Mouse (Mus musculus) heart, postnatal 36 days (tissue): ENCODE data around the gene Sec23b. TPM values are rescaled to one million over a fixed set of nuclear protein-coding genes. Genes with fewer than 3 reads are reported as not detected.
"Not testable (repeated sequence)": the region's sequence is repeated elsewhere in the genome, so short reads cannot be mapped to it uniquely, and the experiment has no call there.

Experiments used
- DNase-seq, 2 experiments: peaks; one replicate each; pipeline ENCODE4 v3.0.0; 2021 to 2022
- intact Hi-C: fragments of 180-260 bp; cut with DNase I; formaldehyde crosslinking; loops from one replicate; pipeline ENCODE4 v1.15.1; 2025
- total RNA-seq, 2 experiments: library from RNA; stranded (reverse); gene quantifications; 2 replicates each; pipeline ENCODE4 v1.2.3; 2021

Sec23b gene
- total RNA-seq, result 10 to 100 TPM; 14.4 to 18.0 TPM

DNA sequence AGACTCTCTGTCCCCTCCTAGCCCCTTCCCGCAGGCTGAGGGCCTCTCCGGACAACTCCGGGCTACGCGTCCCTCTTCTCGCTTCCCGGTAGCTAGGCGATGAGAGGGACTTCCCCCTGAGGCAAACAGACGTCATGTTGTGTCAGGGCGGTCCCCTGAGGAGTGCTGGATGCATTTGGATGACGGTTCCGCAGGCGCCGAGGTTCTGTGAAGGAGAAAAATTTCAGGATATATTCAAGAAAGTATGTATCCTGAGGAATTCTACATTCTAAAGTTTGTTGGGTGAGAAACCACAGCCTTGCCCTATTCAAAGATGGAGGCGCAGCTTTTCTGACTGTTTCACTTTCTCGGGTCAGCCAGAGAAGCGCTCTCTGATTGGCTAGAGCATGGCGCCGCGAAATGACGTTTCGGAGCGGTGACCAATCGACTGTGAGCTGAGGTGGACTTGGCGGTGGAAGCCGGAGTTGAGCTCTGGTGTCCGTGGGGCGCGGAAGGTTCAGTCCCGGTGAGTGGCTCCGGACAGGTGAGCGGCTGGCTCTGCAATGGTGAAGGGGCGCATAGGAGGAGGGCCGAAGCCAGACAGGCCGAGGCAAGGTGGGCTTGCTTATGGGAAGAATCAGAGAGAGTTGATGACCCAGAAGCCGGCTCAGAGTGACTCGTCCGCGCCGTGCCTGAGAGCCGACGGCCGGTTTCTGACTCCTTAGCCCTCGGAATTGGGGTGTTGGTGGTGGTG, at the start of gene Sec23b:
Gene Sec23b (plus strand): TSS at position 410 of the 733 bp plus-strand sequence.
- DNase-seq, result peak; percentile 95
- intact Hi-C loops, result loop anchor here (2.0 to 5.0 kb wide), 2 partner anchors 29 to 189 kb away; partner anchors contain the start of genes Dzank1, Kat14, Pet117 and Polr3f

DNA sequence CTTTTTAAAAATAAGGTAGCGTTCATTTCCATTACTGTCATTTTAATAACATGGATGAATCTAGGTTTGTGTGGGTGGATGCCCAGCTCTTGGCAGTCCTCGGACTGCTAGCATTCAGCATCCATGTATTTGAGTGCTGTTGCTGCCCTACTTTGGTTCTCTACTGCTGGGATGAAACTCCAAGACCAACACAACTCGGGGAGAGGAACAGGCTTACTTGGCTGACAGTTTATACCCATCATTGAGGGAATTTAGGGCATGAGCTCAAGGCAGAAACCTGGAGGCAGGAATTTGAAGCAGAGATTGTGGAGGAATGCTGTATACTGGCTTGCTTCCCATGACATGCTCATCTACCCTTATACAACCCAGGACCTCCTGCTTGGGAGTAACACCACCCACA, 41.4 kb upstream of the Sec23b start:
- no peak for DNase-seq
- intact Hi-C loops, result no loop called here

DNA sequence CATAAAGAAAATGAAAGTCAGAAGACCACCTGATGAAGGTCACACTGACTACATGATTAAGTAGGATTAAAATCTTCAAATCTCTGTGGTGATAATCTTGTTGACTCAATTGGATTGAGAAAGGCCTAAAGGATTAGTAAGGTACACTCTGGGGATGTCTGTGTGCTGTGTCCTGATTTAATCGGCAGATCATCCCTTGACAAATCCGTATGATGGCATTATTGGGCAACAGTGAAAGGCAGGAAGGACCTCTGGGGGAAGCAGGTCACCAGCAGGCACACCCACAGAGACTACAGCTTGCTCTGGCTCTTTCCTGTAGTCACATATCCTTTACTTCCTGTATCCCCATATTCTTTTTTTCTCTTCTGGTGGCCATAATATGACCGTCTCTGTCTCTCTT, 36.3 kb upstream of the Sec23b start:
- DNase-seq, result no peak
- intact Hi-C loops, result no loop called here

DNA sequence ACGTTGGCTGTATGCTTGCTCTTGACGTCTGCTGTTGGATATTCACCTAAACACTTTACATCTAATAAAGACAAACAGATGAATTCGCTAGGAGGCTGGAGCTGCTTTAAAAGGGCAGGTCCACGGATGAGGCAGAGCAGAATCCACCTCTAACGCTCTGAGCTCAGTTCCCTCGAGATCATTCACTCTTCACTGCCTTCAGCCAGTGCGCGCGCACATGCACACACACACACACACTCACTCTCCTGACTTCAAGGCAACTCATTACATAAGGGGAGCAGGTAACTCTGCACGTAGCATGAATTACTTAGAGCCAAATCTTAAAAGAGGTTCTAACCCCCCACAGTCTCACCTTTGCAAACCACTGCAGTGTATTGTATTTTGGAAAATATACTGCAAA, 30.2 kb upstream of the Sec23b start:
- no peak for DNase-seq
- intact Hi-C loops, result loop anchor here (2.0 to 5.0 kb wide), 2 partner anchors 31 to 66 kb away; partner anchors contain the start of genes Sec23b and Smim26

DNA sequence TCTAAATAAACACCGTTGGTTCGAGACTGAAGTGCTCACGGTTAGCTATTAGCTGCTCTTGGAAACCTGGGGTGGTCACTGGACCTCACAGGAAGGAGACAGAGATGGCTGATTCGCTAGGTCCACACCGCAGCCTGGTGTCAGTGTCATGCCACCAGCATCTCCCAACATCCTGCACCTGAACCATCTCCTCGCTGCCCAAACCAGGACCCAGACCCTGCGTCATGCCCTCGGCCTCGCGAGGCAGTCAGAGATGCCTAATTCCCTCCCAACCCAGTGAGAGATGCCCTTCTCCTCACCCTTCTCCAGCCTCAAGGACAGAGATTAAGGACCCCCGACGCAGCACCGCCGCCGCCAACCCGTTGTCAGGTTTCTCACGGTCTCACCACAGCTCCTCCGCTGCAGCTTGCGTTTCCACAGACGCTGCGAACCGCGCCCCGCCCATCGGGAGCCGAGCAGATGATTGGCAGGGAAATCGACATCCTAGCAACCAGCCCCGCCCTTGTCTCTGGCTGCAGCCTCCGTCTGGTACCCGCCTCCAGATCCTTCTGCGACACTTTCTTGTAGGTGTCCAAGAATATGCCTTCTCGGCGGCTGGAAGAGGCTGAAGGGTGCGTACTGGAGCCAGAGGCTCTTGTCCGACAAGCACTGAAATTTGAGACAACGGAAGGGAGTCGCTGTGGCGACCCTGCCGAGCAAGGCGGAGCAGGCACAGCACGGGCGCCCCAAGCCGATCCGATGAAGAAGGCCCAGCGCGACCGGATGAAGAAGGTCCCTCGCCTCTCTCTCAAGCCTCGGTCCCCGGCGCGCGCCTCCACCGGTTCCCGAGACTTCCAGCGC, 28.8 kb upstream of the Sec23b start, which contains the start of the genes Dzank1 and Polr3f:
Gene Dzank1 (minus strand): TSS at position 434 of the 840 bp plus-strand sequence.
Gene Polr3f (plus strand): TSS at position 738 of the 840 bp plus-strand sequence.
- DNase-seq, result peak; percentile 95 to 98
- intact Hi-C loops, result loop anchor here (2.0 to 5.0 kb wide), 2 partner anchors 30 to 65 kb away; partner anchors contain the start of genes Sec23b and Smim26

DNA sequence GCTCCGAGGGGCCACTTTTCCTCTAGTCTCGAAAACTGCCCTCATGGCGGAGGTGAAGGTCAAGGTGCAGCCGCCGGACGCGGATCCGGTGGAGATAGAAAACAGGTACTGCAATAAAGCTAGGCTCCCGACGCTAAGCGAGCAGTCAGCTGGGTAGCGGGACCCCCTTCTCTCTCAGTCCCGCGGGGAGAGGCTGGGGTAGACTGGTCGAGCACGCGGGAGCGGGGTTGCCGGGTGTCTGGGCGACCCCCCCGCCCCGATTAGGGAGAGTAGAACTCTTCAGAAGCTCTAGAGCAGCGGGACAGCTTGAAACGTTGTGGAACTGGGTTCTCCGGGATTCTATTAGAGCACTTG, 28.2 kb upstream of the Sec23b start:
- intact Hi-C loops, result loop anchor here (2.0 to 5.0 kb wide), 3 partner anchors 23 to 65 kb away; partner anchors contain the start of genes Rbbp9, Sec23b and Smim26
- DNase-seq, result no peak

DNA sequence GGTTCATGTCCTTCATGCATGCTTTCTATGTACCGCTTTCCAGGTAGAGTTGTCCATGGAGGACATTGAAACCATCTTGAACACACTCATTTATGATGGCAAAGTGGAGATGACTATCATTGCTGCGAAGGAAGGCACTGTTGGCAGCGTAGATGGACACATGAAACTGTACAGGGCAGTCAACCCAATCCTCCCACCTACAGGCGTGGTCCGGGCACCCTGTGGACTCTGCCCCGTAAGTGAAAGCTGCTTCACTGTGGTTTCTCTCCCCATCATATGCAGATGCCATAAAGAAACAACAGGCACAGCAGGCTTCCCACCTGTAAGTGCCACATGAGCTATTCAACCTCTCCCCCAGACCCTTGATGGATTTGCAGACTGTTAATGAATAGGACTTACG, 18.9 kb upstream of the Sec23b start:
- no peak for DNase-seq
- intact Hi-C loops, result loop anchor here (10.0 kb wide), 1 partner anchor 162 kb away; no protein-coding TSS in a partner anchor

DNA sequence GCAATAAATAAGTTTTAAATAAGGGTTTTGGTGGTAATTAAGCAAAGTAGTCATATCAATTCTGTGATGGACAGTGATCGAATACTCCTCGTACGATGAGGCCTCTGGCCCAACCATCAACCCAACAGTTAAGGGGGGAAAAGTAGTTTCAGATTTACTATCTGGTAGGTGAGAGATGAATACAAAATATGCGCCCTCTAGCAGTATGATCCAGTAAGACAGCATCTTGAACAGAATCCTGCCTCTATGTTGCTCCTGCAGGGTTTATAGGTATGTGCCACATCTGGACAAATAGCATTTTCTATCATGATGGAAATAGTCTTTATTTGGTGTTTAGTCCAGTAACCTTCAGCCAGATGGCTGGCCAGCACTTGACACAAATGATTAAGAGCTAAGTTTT, 14.8 kb upstream of the Sec23b start:
- DNase-seq, result no peak
- intact Hi-C loops, result no loop called here

DNA sequence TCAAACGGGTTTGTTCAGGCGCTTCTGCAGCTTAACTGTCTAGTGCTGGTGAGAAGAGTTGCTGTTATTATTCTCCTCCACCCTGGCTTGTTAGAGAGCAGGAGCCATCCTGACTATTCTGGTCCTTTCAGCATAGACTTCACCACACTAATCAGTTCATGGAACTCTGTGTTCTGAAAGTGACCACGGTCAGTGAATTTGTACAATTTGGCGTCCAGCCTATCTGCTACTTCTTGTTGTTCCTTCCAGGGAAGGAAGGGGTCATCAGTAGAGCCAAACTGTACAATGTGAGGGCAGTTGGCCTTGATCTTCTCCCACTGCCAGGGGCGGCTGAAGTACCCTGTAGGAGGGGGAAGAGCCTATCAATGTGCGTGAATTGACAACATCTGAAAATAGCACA, 12.4 kb upstream of the Sec23b start:
- intact Hi-C loops, result no loop called here
- no peak for DNase-seq

DNA sequence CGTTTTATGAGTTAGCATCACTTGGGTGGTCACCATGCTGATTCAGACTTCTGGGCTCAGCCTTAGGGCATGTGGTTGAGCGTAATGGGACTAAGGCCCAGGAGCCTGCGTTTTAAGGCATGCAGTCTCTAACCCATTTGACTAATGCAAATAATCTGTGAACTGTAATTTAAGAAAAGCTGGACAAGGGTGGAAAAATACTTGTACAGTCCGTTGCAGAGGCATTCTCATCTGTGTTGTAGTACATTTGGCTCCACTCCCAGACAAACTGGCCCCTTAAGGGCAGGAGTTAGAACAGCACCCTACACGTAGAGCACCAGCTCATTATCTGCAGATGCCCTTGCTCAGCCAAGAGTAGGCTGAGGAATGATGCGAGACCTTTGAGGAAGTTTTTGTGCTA, 11.4 kb upstream of the Sec23b start:
- intact Hi-C loops, result no loop called here
- no peak for DNase-seq

DNA sequence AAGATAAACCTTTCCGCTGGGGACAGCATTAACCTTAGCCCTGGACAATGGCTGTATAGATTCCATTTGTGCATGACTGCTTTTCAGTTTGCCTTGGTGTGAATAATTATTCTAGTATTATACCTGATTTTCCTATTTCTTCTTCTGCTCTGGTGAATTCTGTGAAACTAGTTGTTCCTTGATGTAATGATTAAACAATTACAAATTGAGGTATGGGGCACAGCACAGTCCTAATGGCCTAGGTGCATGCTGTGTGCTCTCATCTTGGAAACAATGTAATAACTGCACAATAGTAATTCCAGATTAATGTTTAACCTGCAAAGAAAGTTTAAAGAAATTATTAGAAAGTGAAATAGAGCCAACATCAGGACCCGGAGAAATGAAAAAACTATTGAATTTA, 11.0 kb upstream of the Sec23b start:
- intact Hi-C loops, result no loop called here

DNA sequence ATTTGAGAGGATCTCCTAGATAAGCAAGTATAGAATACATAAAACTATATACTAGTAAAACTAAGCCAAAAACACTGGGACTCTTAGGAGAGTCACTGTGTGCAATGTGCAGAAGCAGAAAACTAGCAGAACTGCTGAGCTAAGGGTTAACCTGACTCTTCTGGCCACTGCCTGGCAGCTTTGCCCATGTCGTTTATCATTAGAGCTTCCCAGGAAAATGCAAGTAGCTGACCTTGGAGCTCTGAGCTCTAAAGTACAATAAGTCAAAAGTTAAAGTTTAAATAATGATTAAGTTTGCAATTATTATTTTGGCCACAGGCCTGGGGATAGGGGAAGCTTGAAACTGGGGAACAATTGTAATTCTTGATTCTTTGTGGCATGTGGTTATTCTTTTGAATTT, 10.5 kb upstream of the Sec23b start:
- intact Hi-C loops, result no loop called here
- no peak for DNase-seq

More for the DNA sequence above, 11.0 kb upstream of the Sec23b start:
- no peak for DNase-seq

DNA sequence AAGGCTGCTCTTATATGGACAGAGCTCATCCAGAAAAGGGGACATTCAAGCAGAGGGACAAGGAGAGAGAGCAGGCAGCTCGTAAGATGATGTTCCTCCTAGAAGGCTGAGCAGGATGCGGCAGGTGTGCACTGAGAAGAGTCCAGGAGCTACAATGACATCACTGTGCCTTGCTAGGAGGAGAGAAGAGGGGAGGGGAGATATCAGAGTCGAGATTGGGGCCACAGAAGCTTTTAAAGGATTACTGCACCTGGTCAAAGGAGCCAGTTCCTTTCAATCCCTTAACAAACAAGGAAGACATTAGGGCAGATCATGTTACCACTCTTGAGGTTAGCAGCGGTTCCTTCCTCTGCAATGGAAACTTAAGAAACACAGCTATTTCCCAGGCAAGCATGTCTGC, 8.5 kb upstream of the Sec23b start:
- DNase-seq, result no peak
- intact Hi-C loops, result no loop called here

DNA sequence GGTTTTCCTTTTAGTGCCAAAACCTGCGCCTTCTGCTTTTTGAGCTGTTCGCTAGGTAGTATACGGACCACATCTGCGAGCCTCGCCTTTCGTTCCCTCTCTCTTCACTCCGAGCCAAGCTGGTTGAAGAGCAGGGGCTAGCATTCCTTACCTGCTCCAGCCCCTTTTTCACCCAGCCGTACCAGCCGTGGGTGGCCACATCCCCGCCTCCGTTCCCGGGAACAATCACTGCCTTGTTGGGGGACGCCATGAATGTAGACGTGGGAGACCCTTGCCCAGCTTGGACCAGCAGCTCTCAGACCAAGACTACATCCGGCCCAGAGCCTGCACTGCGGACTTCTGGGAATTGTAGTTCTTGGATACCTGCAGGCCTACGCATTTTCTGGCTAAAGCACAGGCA, 5.5 kb upstream of the Sec23b start, which contains the start of gene Rbbp9:
Gene Rbbp9 (minus strand): TSS at position 341 of the 400 bp plus-strand sequence.
- intact Hi-C loops, result loop anchor here (2.0 to 5.0 kb wide), 3 partner anchors 22 to 93 kb away; partner anchors contain the start of gene Smim26

DNA sequence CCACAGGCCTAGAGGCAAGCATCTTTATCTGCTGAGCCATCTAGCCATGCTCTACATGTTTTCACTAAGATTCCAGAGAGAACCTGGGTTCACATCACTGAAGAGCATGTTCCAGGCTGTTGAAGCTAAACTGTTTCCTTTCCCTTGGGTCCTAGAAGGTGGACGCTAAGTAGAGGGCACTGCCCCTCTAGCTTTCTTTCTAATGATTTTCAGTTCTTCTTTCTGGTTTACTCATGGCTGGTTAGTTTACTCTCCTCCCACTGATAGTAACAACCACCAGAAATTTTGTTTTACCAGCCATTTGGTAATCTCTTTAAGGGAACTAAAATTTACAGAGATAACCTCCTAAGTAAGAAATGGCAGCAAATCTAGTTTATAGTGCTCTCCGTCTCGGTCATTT, 2.1 kb upstream of the Sec23b start:
- intact Hi-C loops, result loop anchor here (5.0 kb wide), 1 partner anchor 97 kb away; no protein-coding TSS in a partner anchor
- no peak for DNase-seq

More for the DNA sequence above, 5.5 kb upstream of the Sec23b start, which contains the start of gene Rbbp9:
- peak; percentile 53 to 64 for DNase-seq

DNA sequence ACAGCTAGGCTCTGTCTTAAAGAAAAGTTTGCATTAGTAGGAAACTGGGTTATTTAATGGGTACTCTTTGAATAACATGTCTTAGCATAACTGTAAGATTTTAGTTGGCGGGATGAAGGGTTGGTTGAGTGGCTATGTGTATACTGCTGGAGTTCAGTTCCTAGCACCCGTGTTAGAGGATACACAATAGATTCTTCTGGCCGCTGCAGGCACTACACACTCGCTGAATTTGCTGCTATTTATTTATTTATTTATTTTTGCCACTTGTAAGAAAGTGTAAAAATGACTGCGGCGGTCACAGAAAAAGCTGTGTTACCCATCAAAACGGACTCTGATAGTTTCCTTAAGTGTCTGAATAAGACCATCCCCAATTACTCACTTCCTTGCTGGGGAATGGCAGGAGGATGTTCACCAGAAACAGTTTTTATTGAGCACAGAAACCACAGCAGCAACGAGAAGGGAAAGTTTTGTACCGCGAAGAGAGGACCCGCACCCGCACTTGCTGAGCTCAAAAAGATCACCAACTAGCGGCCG, 676 bp upstream of the Sec23b start:
- DNase-seq, result no peak
- intact Hi-C loops, result loop anchor here (5.0 kb wide), 1 partner anchor 188 kb away; the partner anchor contains the start of genes Kat14 and Pet117

DNA sequence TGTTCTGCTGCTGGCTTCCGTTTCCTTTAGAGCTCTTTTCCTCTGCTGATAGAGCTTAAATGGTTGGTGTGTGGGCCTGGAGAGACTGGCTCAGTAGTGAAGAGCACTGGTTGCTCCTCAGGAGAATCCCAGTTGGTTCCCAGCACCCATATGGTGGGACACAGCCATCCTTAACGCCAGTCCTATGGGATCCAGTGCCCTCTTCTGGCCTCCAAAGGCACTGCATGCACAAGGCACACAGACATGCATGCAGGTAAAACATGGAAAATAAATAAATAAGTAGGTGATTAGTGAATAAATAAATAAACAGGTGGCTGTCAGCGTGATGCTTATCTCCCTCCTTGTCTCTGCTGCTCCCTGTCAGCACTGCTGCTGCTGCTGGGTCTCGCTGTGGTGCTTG, 32.7 kb downstream of the Sec23b start:
- intact Hi-C loops, result no loop called here
- no peak for DNase-seq

DNA sequence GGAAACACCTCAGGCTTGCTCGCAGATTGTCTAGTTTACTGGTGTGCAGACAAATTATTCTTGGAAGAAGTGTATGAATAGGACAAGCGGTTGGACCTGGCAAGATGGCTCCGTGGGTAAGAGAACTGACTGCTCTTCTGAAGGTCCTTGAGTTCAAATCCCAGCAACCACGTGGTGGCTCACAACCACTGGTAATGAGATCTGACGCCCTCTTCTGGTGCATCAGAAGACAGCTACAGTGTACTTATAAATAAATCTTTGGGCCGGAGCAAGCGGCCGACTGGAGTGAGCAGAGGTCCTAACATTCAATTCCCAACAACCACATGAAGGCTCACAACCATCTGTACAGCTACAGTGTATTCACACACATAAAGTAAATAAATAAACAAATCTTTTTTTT, 37.0 kb downstream of the Sec23b start:
- DNase-seq, result not testable (repeated sequence)
- intact Hi-C loops, result loop anchor here (5.0 kb wide), 1 partner anchor 66 kb away; the partner anchor contains the start of genes Dzank1 and Polr3f

DNA sequence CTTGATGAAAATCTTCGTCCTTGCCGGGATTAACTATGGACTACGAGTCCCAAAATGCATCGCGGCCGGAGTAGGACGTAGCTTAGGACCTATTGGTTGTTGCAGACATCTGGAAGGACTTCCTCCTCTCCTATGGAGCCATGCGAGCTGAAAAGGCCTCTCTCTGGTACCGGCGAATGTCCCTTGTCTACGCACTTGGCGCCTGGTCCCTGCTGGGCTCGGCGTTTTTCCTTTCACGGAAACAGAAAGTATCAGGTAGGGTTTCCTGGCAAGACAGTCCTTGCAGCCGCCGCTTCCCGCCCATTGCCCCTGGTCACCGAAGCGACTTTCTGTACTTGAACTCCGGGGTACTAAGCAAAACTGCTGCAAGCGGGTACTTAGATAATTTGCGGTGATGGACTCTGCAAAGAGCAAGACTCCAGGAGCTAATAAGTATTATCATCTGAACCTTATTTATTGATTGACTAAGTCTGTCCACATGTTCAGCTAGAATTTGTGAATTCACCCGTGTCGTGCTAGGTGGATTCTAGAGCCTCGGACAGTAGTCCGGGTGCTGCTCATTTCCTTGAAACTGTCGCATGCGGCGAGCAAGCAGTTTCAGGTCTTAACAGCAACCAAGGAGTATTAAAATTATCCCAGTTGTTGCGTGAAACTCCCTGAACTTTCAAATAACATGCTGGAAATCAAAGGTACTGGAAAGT, 38.1 kb downstream of the Sec23b start, which contains the start of gene Smim26:
Gene Smim26 (plus strand): TSS at position 104 of the 701 bp plus-strand sequence.
- intact Hi-C loops, result loop anchor here (2.0 to 5.0 kb wide), 2 partner anchors 43 to 67 kb away; partner anchors contain the start of genes Dzank1, Polr3f and Rbbp9
- DNase-seq, result peak; percentile 75 to 76

DNA sequence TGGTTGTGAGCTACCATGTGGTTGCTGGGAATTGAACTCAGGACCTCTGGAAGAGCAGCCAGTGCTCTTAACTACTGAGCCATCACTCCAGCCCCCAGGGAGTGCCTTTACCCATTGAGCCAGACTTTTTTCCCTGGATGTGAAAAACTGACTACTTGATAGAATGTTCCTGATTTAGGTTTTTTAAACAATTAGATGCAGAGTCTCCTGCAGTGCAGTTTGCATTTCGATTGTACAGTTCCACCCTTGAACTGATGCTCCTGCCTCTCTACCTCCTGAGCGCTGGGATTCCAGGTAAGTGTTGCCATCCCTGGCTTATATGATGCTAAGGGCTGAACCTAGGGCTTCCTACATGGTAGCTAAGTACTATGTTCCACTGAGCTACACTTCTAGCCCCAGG, 42.0 kb downstream of the Sec23b start:
- DNase-seq, result no peak
- intact Hi-C loops, result no loop called here
